Mouse (Mus musculus): ENCODE measurements at regions not wholly inside any gene's neighbourhood (a gene's known extent, or its start where the extent isn't known, plus 50 kb on each side); places are given as distances from the start of the nearest gene placed in this dataset.

GRCm38 (mm10) chr4:75449478-75449877 lies 171.4 kb upstream of the Dmac1 start:
- TF ChIP-seq EP300 (optimal IDR thresholded peaks at IDR 0.05) (no peak), CTCF (IDR thresholded peaks at IDR 0.05; ENCODE audit: low read depth) (no peak)

All from stomach, postnatal 0 days (tissue).